Mouse (Mus musculus) erythroblast, embryonic 14.5 days (primary cell): ENCODE results near the gene Fstl4.

Experiments
- GATA1 ChIP-seq: IDR thresholded peaks from 2 replicates; pipeline ENCODE4 v1.6.1; 2012; ENCODE audit warnings: low read length, inconsistent platforms, mixed read lengths
- TAL1 ChIP-seq: IDR thresholded peaks from 3 replicates; pipeline ENCODE4 v1.6.1; 2012; ENCODE audit warnings: low read length, inconsistent platforms, mixed read lengths

DNA sequence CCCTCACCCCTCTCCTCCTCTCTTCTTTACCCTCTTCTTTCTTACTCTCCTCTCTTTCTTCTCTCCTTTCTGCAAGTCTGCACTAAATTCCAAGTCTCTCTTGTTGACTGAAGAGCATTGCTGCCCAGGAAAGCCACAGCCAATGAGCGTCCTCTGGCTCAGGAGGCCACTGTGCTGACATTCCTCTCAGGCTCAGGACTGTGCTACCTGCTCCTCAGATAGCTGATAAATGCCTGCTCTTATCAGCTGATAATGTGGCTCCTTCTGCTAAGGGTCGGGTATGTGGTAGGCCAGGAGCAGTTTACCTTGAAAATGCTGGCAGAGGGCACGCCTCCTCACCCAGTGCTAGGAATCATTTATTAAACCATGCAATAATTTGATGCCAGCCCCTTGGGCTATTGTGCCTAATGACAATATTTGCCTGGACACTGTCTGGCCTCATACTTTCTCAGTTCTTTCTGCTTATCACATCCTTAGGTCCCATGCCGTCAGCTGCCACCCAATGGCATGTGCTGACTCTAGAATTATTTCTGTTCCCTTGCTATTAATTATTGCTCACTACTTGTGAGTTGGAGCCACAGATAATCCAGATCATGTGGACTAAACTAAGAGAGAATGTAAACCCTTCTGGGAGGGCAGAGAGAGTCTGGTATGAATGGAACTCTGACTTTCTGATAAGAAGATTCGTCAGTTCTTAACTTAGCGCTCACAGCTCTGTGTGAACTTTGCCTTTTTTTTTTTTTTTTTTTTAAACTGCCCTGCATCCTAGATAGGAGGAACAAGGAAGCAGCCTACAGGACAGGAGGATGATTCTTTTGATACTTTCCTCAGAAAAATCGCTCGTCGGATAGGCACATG lies 19.6 kb upstream of the Fstl4 start:
- TF ChIP-seq TAL1 (no peak), GATA1 (no peak)
